Mouse (Mus musculus): ENCODE data around the gene Ccdc83.

Gene Ccdc83

DNA sequence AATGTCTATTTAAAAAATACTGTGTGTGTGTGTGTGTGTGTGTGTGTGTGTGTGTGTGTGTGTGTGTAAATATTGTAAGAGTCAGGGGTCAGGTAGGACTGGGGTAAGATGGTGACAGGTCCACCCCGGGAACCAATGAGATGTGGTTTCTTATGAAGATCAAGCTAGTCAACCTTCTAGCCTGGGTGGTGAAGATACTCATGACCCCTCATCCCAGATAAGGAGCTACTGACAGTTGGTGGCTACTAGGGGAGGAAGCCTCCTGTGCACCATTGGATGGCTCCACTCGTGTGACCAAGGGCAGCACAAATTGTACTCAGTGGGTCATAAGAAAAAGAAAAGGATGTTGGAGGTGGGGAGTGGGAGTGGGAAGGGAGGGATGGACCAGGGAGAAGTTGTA is 5.7 kb downstream of the Ccdc83 start:
- DNase-seq = no peak

- no peak for DNase-seq
Measured at GRCm38 (mm10) chr7:90258701-90259100, 6.9 kb downstream of the Ccdc83 start.

DNA sequence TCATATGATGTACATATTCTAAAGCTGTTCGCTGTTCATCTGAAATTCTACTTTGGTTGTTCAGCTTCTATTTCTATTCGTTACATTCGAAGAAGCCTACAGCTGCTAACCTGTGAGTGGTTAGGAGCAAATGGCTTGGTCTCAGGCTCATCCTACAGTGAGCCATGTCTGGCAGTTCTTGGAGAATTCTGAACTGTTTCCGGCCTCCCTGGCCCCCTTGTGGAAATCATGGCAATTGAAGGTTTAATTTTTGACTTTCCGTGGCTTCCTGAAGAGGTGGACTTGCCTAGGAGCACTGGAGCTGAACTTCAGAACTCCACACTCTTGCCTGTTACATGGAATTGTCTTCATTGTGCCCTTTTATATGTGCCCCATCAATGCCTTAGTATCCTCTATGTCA is 12.6 kb downstream of the Ccdc83 start:
- DNase-seq = no peak

DNA sequence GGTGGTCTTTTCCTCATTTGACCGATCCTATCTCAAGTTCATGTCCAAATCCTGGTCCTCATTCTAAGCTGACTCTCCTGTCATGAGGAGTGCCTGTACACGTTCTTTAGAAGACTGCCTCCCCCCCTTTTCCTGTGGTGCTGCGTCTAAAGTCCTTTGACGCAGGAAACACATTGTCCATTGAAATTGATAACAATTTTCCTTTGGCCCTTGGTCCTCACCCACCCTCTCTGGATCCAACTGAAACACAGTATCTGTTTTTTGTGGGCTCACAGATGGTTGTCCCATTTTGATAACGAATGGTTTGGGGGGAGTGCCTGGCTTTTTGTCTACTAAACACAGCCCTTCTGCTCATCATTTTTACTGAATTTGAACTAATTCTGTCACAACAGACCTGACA is 21.9 kb downstream of the Ccdc83 start:
- DNase-seq = no peak

GRCm38 (mm10) chr7:90243151-90243550 is 22.4 kb downstream of the Ccdc83 start:
- no peak for DNase-seq

DNA sequence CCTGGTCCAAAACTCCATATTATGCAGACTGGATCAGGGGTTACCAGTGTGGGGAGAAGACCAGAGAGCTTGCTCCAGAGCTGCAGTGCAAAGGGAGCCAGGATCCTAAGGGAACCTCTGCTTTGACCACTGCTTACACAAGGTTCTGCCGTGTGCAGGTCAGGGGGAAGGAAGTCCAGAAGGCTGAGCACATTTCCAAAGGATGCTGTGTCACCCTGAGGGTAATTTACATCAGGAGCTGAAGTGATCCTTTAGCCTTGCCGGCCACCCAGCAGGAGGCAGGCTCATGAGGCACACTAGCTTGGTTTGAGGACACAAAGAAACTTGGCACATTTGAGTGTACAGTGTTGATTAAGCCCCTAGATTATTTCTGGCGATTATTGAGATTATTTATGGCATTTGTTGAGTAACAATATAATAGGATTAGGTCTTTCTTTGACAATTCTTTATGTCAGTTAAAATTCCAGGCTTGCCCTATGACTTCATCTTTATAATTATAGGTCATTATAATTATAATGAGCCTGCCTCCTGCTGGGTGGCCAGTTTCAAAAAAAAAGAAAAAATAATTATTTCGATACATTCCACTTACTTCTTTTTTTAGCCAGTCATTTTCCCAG is 29.2 kb downstream of the Ccdc83 start:
- no peak for DNase-seq

GRCm38 (mm10) chr7:90233921-90234320 is 31.7 kb downstream of the Ccdc83 start:
- DNase-seq = no peak

DNA sequence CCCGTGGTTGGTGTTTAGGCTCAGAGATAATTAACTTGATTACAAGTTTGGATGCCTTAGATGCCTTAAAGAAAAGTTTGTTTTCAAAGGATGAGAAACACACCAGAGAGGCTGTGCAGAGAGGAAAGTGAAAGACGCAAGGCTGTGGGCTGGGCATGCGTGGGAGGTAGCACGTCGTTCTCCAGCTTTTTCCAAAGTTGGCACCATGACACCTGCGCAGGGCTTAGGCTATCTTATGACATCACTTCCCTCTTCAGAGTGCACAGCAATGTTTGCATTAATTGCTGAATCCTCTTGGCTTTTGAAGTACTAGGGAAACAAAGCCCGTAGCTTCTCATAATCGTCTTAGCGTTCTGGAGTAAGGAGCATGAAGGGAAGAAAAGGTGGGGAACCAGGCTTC is 34.1 kb downstream of the Ccdc83 start:
- DNase-seq = no peak

DNA sequence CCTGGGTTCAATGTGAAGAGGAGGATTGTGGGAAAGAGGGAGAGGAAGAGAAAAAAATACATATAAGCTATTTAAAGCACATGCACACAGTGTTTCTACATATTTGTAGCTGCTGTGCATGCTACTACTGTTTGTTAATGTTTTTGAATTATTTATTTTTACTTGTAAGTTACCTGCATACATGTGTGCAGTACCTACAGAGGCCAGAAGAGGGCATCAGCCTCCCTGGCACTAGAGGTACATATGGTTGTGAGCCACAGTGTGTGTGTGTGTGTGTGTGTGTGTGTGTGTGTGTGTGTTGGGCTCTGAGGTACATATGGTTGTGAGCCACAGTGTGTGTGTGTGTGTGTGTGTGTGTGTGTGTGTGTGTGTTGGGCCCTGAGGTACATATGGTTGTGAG is 36.7 kb downstream of the Ccdc83 start:
- peak; percentile 24 to 37 for DNase-seq

DNA sequence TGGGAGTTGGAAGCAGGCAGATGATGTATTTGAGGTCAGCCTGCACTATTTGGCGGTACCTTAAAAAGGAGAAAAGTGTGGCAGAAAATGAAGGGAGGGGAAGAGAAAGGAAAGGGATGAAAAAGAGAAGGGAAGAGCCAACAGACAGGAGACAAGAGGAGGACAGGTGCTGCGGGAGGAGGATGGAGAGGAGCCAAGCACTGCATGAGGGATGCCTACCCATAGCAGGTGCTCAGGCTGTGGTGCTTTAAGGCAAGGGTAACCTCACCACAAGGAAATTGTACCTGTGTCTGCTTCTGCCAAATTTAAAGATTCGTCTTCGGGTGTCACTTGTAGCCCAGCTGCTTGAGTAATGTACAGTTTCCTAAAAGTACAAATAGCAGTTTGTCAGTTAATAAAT is 37.5 kb downstream of the Ccdc83 start:
- DNase-seq = no peak

DNA sequence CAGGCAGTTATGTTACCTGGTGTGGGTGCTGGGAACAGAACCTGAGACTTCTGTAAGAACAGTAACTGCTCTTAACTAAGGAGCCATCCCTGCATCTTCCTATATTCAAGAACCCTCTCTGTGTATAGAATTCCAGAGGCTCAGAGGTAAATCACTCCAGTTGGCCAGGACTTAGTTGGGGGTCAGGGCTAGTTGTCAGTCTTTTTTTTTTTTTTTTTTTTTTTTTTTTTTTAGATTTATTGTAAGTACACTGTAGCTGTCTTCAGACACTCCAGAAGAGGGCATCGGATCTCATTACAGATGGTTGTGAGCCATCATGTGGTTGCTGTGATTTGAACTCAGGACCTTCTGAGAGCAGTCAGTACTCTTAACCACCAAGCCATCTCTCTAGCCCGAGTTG is 44.1 kb downstream of the Ccdc83 start:
- DNase-seq = no peak

- no peak for DNase-seq
Measured at GRCm38 (mm10) chr7:90218122-90218521, 47.5 kb downstream of the Ccdc83 start.

DNA sequence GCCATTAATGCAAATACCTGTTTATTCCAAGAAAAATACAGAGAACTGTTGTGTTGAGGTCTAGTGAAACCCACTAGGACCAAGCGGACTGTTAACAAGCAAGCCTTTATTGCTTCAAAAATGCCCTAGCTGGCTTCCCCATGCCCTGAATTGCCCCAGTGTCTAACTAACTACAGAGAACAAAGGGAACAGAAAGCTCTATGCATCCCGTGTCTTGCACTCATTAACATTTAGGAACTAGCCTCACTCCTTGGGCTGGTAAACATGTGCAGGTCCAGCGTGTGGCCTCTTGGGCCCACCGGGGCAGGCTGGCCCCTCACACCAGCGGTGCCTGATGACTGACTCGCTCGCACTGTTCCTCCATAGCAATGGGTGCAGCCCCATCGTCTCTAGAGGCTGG is 49.1 kb downstream of the Ccdc83 start:
- no peak for DNase-seq

DNA sequence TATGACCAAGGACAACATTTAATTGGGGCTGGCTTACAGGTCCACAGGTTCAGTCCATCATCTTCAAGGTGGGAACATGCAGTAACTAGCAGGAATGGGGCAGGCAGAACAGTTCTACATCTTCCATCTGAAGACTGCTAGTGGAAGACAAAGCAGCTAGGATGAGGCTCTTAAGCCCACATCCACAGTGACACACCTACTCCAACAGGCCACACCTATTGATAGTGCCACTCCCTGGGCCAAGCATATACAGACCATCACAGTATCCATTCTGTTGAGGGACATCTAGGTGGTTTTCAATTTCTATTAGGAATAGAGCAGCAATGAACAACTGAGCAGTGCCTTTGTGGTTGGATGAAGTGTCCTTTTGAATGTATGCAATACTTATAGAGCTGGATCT is 54.6 kb downstream of the Ccdc83 start:
- no peak for DNase-seq

DNA sequence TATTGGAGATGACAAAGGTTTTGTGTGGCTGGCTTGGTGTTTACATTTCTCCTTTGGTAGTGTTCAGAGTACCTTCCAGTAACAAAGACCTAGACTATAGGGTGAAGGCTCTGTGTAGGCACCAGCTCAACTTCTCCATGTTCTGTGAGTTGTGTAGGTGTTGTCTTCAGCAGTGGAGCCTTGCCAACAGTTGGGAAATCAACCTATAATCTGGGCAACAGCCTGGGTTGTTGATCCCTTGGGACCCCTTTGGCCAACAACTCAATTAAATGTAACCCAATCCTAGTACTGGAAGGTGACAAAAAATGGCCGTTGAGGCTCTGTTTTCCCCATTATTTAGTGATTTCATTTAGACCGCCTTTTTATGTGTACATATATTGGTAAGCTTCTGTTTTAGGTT is 55.5 kb downstream of the Ccdc83 start:
- DNase-seq = no peak

DNA sequence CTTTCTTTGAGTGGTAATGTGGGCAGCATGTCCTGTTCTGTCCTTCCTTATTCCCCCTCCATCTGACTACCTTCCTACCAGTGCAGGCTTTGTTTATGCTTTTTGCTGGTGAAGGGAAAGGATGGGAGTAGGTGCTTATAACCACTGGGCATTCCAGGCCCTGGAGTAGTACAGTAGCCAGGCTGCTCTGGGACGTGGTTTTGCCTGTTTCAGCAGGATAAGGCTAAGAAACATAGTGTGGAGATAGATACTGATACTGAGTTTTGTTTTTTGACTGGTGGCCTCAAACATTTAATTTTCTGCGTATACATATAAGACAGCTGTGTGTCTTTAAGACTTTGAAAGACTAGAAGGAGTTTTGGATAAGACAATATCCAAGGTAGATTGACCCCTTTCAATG is 61.7 kb downstream of the Ccdc83 start:
- no peak for DNase-seq

DNA sequence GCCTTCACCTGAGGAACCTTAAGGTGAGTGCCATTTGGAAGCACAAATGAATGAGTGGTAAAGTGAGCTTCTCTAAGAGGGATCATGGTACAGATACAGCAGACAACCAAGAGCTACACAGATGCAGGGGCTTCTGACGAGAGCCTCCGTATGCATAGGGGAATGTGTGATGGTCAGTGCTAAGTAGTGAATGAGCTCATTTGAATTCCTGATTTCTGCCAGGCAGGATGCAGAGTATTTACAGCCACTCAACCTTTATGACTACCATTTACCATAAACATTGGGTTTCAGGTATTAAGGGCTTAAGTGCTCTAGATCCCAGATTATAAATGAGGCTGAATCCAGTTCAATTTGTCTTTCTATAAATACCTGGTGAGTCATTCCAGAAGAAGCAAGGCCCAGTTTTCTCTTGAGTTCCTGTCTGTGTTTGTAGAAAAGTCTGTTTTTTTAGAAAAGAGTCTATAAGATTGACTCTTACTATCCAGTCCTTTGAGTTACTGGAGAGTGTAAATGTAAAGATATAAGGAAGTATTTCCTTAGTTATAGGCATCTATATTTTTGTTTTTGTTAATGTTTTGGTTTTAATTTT is 63.6 kb downstream of the Ccdc83 start:
- DNase-seq = no peak

DNA sequence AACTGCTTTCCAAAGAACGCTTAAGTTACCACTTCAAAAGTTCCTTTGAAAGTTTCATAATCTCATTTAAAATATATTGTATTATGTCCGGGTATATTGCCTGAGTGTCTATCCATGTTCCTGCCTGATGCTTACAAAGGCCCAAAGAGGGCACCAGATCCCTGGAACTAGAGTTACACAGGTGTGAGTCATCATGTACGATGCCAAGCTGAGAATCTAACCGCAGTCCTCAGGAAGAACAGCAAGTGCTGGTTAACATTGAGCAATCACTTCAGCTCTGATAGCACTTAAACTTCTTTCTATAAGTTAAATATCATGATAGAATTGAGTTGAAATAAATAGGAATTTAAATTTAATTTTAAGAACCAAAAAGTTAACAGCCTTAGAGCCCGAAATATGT is 65.3 kb downstream of the Ccdc83 start:
- no peak for DNase-seq

DNA sequence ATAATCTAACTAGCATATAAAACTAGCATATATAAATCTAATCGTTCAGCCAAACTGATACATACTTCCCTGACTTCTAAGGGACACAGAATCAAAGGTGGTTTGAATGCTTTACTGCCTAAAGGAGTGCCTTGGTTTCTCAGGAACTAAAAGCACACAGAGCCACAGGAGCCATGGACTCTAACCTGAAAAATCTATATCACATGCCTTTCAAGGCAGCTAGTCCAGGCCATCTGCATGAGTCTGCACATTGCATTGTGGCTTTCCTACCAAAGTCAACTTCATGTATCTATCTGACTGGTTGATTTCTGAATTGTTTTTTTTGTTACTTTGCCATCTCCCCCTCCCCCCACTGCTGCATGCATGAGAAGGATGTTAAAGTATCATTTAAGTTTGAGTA is 84.9 kb downstream of the Ccdc83 start:
- no peak for DNase-seq

DNA sequence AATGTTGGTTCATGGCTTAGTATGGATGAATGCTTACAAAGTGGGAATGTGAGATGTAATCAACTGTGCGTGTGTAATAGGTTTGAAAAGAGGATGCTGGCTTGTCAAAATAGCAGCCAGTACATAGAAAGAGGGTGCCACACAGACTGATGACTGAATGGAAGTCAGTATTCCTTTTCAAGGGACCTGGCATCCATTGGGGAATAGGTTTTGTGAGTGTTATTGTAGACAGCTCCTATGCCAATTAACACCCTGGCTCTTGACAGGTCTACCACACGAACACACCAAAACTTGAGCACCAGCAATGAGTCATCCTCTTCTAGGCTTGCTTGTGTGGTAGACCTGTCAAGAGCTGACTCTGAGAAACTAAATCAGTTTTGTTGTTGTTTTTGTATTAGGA is 90.0 kb downstream of the Ccdc83 start:
- DNase-seq = no peak

Measured in B cell, adult 2 months (primary cell).